Comparison of ENCODE assay signal across 9 mouse cellular contexts in genomic region chr13:25932810-25933209, GRCm38 (mm10).
A peak's percentile ranks its signal among the peaks of the same experiment; 100 is the strongest.
DNase-seq lines count a peak whose midpoint lies in the region; ATAC-seq and TF ChIP-seq lines count a peak whose summit lies in the region.
"Had no signal": no experiment of that assay in that cellular context is flagged by ENCODE, and none has a peak within 500 bp of the region (broad histone marks: within the 10 kb centered on the region; RNA-seq: fewer than 3 reads in every experiment).

No protein-coding gene starts in this region.

- no peak for ATAC-seq in kidney, postnatal 0 days (replicated peaks; ENCODE audit: low FRiP score, low read depth)
- no peak for ATAC-seq in liver, embryonic 14.5 days (ENCODE audit: insufficient read depth)

- H3K36me3 ChIP-seq in kidney, postnatal 0 days (ENCODE audit: insufficient read depth, low read length) = no peaks in the 10 kb centered on the region
- no peaks in the 10 kb centered on the region for H3K36me3 ChIP-seq in liver, embryonic 14.5 days (replicated peaks; ENCODE audit: control insufficient read depth, insufficient read depth, low read depth)

- H3K9ac ChIP-seq in kidney, postnatal 0 days (ENCODE audit: low read depth, low read length) = no peak overlapping the region
- no peak overlapping the region for H3K9ac ChIP-seq in liver, embryonic 14.5 days (replicated peaks)

- intact Hi-C loops in gastrocnemius, postnatal 14 days (cut with DNase I; ENCODE audit: low total_unique reads) = no loop called here

- peak; percentile 86 for TF ChIP-seq CTCF in cortical plate, adult 2 months (IDR thresholded peaks at IDR 0.05; ENCODE audit: extremely low read depth, insufficient read depth, low read length)
- TF ChIP-seq CTCF in kidney, postnatal 0 days (IDR thresholded peaks at IDR 0.05; ENCODE audit: low read depth) = peak; percentile 95
- TF ChIP-seq CTCF in liver, embryonic 14.5 days (IDR thresholded peaks at IDR 0.05; ENCODE audit: low read depth) = peak; percentile 25; the same call in 1 of the 2 replicates

- H3K27me3 ChIP-seq in kidney, postnatal 0 days (ENCODE audit: insufficient read depth, low read length) = no peaks in the 10 kb centered on the region
- no peaks in the 10 kb centered on the region for H3K27me3 ChIP-seq in liver, embryonic 14.5 days (ENCODE audit: control insufficient read depth, insufficient read depth, low read length)
- H3K27me3 ChIP-seq: megakaryocyte, embryonic 14.5 days had no signal

- no peak overlapping the region for H3K4me2 ChIP-seq in kidney, postnatal 0 days (ENCODE audit: low read length)
- H3K4me2 ChIP-seq in liver, embryonic 14.5 days (ENCODE audit: low read depth) = no peak overlapping the region

- no peak for TF ChIP-seq POLR2A in cortical plate, adult 2 months (IDR thresholded peaks at IDR 0.05; ENCODE audit: extremely low read depth, insufficient read depth, low read length)

- no peak for TF ChIP-seq EP300 in liver, embryonic 14.5 days (IDR thresholded peaks at IDR 0.05; ENCODE audit: low read depth)

- H3K4me1 ChIP-seq in cortical plate, adult 2 months (ENCODE audit: control insufficient read depth, insufficient read depth, low read length) = no peaks in the 10 kb centered on the region; the same call in 1 of the 2 replicates
- H3K4me1 ChIP-seq in kidney, postnatal 0 days (replicated peaks; ENCODE audit: insufficient read depth, low read length) = no peaks in the 10 kb centered on the region
- H3K4me1 ChIP-seq in liver, embryonic 14.5 days (replicated peaks; ENCODE audit: control insufficient read depth in 2 of 2, insufficient read depth in 2 of 2, low read length in 1 of 2) = no peaks in the 10 kb centered on the region
- H3K4me1 ChIP-seq: megakaryocyte, embryonic 14.5 days had no signal

- DNase-seq in thymus, postnatal 4 days = peak; percentile 8
- DNase-seq in thymus, postnatal 36 days = no peak
- DNase-seq in gastrocnemius, postnatal 14 days = peak; percentile 31
- peak; percentile 93 for DNase-seq in kidney, postnatal 0 days (ENCODE audit: low spot score)
- DNase-seq in liver, embryonic 14.5 days (ENCODE audit: low read depth in 3 of 3, low spot score in 3 of 3) = no peak
- peak; percentile 48 for DNase-seq in ovary, postnatal 14 days (ENCODE audit: low spot score)
- no peak for DNase-seq in spleen, postnatal 36 days (ENCODE audit: low spot score in 2 of 2)

- H3K27ac ChIP-seq in cortical plate, adult 2 months (ENCODE audit: insufficient read depth, low read length) = no peak overlapping the region
- no peak overlapping the region for H3K27ac ChIP-seq in kidney, postnatal 0 days
- no peak overlapping the region for H3K27ac ChIP-seq in liver, embryonic 14.5 days

- no peak overlapping the region for H3K4me3 ChIP-seq in cortical plate, adult 2 months (ENCODE audit: insufficient read depth, low read length)
- H3K4me3 ChIP-seq in kidney, postnatal 0 days (replicated peaks; ENCODE audit: low read depth, low read length) = no peak overlapping the region
- no peak overlapping the region for H3K4me3 ChIP-seq in liver, embryonic 14.5 days (ENCODE audit: insufficient read depth in 1 of 2, low read depth in 2 of 2, low read length in 2 of 2)
- H3K4me3 ChIP-seq: megakaryocyte, embryonic 14.5 days had no signal

- 0% methylated on average over 1 of the region's 1 CpGs for WGBS in kidney, postnatal 0 days
- 0% methylated on average over 1 of the region's 1 CpGs for WGBS in liver, embryonic 14.5 days (ENCODE audit: insufficient replicate concordance)

- no peaks in the 10 kb centered on the region for H3K9me3 ChIP-seq in kidney, postnatal 0 days (replicated peaks; ENCODE audit: low read length)
- no peaks in the 10 kb centered on the region for H3K9me3 ChIP-seq in liver, embryonic 14.5 days (ENCODE audit: control insufficient read depth, low read length)
- H3K9me3 ChIP-seq: megakaryocyte, embryonic 14.5 days had no signal

Comparison
In these comparisons a context has a peak if more than half of its experiments do, and no peak if none do; other contexts are left out.
1. DNase-seq: peak in thymus, postnatal 4 days (single experiment), gastrocnemius, postnatal 14 days (single experiment), kidney, postnatal 0 days (single experiment) and ovary, postnatal 14 days (single experiment); none in thymus, postnatal 36 days (0 of 2), liver, embryonic 14.5 days (0 of 3) and spleen, postnatal 36 days (0 of 2).
2. CTCF ChIP-seq: peak in every context shown above with its lines; median percentile 95 in kidney, postnatal 0 days; 86 in cortical plate, adult 2 months; 25 in liver, embryonic 14.5 days.